ENCODE assay signal across 20 mouse cellular contexts in the genomic region with DNA sequence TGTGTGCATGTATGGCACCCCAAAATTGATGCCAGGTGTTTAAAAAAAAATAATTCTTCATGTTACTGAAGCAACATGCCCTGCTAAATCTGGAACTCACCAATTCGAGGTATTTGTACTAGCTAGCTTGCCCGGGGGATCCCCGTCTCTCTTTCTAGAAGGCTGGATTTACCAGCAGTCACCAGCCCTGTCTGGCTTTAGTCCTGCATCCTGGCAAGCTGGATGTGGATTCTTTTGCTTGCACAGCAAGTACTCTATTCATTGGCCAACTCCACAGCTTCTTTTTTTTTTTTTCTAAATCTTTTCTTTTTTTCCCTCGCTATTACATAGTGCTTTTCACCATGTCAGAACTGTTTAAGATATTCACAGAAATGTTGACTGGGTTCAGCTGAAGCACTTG. TPM values are rescaled to one million over a fixed set of nuclear protein-coding genes. Genes with fewer than 3 reads are reported as not detected.
DNase-seq lines count a peak whose midpoint lies in the region; ATAC-seq lines count a peak whose summit lies in the region.
"Had no signal": no experiment of that assay in that cellular context is flagged by ENCODE, and none has a peak within 500 bp of the region (broad histone marks: within the 10 kb centered on the region; RNA-seq: fewer than 3 reads in every experiment).

No protein-coding gene starts in this region.

- H3K4me3 ChIP-seq in forebrain, embryonic 13.5 days = no peak overlapping the region
- no peak overlapping the region for H3K4me3 ChIP-seq in forebrain, embryonic 15.5 days
- H3K4me3 ChIP-seq in midbrain, embryonic 14.5 days (replicated peaks; ENCODE audit: low read depth, low read length) = no peak overlapping the region
- H3K4me3 ChIP-seq in midbrain, embryonic 11.5 days (ENCODE audit: low read depth, low read length) = no peak overlapping the region
- H3K4me3 ChIP-seq: heart, embryonic 13.5 days; limb, embryonic 10.5 days; liver, embryonic 13.5 days; lung, embryonic 15.5 days; midbrain, embryonic 13.5 days had no signal

- no peaks in the 10 kb centered on the region for H3K36me3 ChIP-seq in forebrain, embryonic 13.5 days (ENCODE audit: poor library complexity, severe bottlenecking)
- H3K36me3 ChIP-seq in forebrain, embryonic 15.5 days = no peaks in the 10 kb centered on the region
- H3K36me3 ChIP-seq in midbrain, embryonic 14.5 days (ENCODE audit: control insufficient read depth, insufficient read depth, low read length) = no peaks in the 10 kb centered on the region
- no peaks in the 10 kb centered on the region for H3K36me3 ChIP-seq in midbrain, embryonic 11.5 days (ENCODE audit: control insufficient read depth, insufficient read depth, low read length)
- H3K36me3 ChIP-seq: heart, embryonic 13.5 days; limb, embryonic 10.5 days; liver, embryonic 13.5 days; lung, embryonic 15.5 days; midbrain, embryonic 13.5 days had no signal

- H3K4me1 ChIP-seq in forebrain, embryonic 13.5 days = no peaks in the 10 kb centered on the region
- H3K4me1 ChIP-seq in forebrain, embryonic 15.5 days = peaks cover 5% of the 10 kb centered on the region; the same call in 1 of the 2 replicates
- no peaks in the 10 kb centered on the region for H3K4me1 ChIP-seq in midbrain, embryonic 14.5 days (ENCODE audit: control insufficient read depth, insufficient read depth, low read length)
- no peaks in the 10 kb centered on the region for H3K4me1 ChIP-seq in midbrain, embryonic 11.5 days (ENCODE audit: control insufficient read depth, insufficient read depth, low read length)
- H3K4me1 ChIP-seq: heart, embryonic 13.5 days; limb, embryonic 10.5 days; liver, embryonic 13.5 days; lung, embryonic 15.5 days; midbrain, embryonic 13.5 days had no signal

- ATAC-seq in forebrain, embryonic 13.5 days = peak; percentile 36; the same call in 1 of the 2 replicates
- ATAC-seq in forebrain, embryonic 15.5 days (replicated peaks) = no peak
- ATAC-seq in midbrain, embryonic 14.5 days (ENCODE audit: low FRiP score, low TSS enrichment) = no peak
- ATAC-seq in midbrain, embryonic 11.5 days (ENCODE audit: low FRiP score) = no peak
- no peak for ATAC-seq in granulocyte monocyte progenitor cell, adult 5-6 weeks (replicated peaks; ENCODE audit: poor library complexity, severe bottlenecking)
- ATAC-seq: activated CD4-positive, CD25-positive, alpha-beta regulatory T cell, adult 4 months; midbrain, embryonic 13.5 days; Patski had no signal

- H3K27ac ChIP-seq in forebrain, embryonic 13.5 days = no peak overlapping the region
- H3K27ac ChIP-seq in forebrain, embryonic 15.5 days (replicated peaks) = no peak overlapping the region
- H3K27ac ChIP-seq in midbrain, embryonic 14.5 days (replicated peaks; ENCODE audit: low read depth, low read length) = no peak overlapping the region
- H3K27ac ChIP-seq in midbrain, embryonic 11.5 days (ENCODE audit: low read depth, low read length) = no peak overlapping the region
- H3K27ac ChIP-seq: heart, embryonic 13.5 days; limb, embryonic 10.5 days; liver, embryonic 13.5 days; lung, embryonic 15.5 days; macrophage; midbrain, embryonic 13.5 days had no signal

- intact Hi-C loops in heart, postnatal 14 days (cut with DNase I) = no loop called here

- H3K4me2 ChIP-seq in forebrain, embryonic 13.5 days = no peak overlapping the region
- H3K4me2 ChIP-seq in forebrain, embryonic 15.5 days (replicated peaks) = no peak overlapping the region
- H3K4me2 ChIP-seq in midbrain, embryonic 14.5 days (ENCODE audit: low read length) = no peak overlapping the region
- H3K4me2 ChIP-seq in midbrain, embryonic 11.5 days = no peak overlapping the region
- H3K4me2 ChIP-seq: heart, embryonic 13.5 days; liver, embryonic 13.5 days; lung, embryonic 15.5 days; midbrain, embryonic 13.5 days had no signal

- no peaks in the 10 kb centered on the region for H3K9me3 ChIP-seq in forebrain, embryonic 13.5 days (replicated peaks)
- H3K9me3 ChIP-seq in forebrain, embryonic 15.5 days = no peaks in the 10 kb centered on the region
- no peaks in the 10 kb centered on the region for H3K9me3 ChIP-seq in midbrain, embryonic 14.5 days (ENCODE audit: control insufficient read depth, low read length)
- H3K9me3 ChIP-seq in midbrain, embryonic 11.5 days (ENCODE audit: control insufficient read depth, low read length) = no peaks in the 10 kb centered on the region
- H3K9me3 ChIP-seq: heart, embryonic 13.5 days; limb, embryonic 10.5 days; liver, embryonic 13.5 days; lung, embryonic 15.5 days; midbrain, embryonic 13.5 days had no signal

- no peaks in the 10 kb centered on the region for H3K27me3 ChIP-seq in forebrain, embryonic 13.5 days
- no peaks in the 10 kb centered on the region for H3K27me3 ChIP-seq in forebrain, embryonic 15.5 days
- no peaks in the 10 kb centered on the region for H3K27me3 ChIP-seq in midbrain, embryonic 14.5 days (ENCODE audit: control insufficient read depth, insufficient read depth, low read length)
- no peaks in the 10 kb centered on the region for H3K27me3 ChIP-seq in midbrain, embryonic 11.5 days (ENCODE audit: control insufficient read depth, insufficient read depth, low read length)
- H3K27me3 ChIP-seq: heart, embryonic 13.5 days; liver, embryonic 13.5 days; lung, embryonic 15.5 days; midbrain, embryonic 13.5 days; Patski had no signal

- DNase-seq in heart, adult 18-20 months = peak; percentile 6 to 24
- DNase-seq in heart, postnatal 14 days = no peak
- DNase-seq in midbrain, embryonic 14.5 days = peak; percentile 18
- DNase-seq in midbrain, embryonic 11.5 days (ENCODE audit: low spot score, missing footprints) = no peak
- DNase-seq: gastrocnemius, postnatal 25 days; kidney, adult 8-10 months; kidney, postnatal 25 days; liver, embryonic 13.5 days had no signal

- 48% methylated on average over 4 of the region's 4 CpGs for WGBS in forebrain, embryonic 13.5 days
- WGBS in forebrain, embryonic 15.5 days = 27% methylated on average over 4 of the region's 4 CpGs
- WGBS in midbrain, embryonic 14.5 days = 50% methylated on average over 4 of the region's 4 CpGs
- WGBS in midbrain, embryonic 11.5 days = 81% methylated on average over 4 of the region's 4 CpGs

- H3K9ac ChIP-seq in forebrain, embryonic 13.5 days = no peak overlapping the region
- no peak overlapping the region for H3K9ac ChIP-seq in forebrain, embryonic 15.5 days (replicated peaks)
- no peak overlapping the region for H3K9ac ChIP-seq in midbrain, embryonic 14.5 days (replicated peaks; ENCODE audit: low read length)
- no peak overlapping the region for H3K9ac ChIP-seq in midbrain, embryonic 11.5 days (ENCODE audit: low read length)
- H3K9ac ChIP-seq: heart, embryonic 13.5 days; liver, embryonic 13.5 days; lung, embryonic 15.5 days; midbrain, embryonic 13.5 days had no signal

RNA-seq across cellular contexts. Expression of gene Dpyd, which starts 46.8 kb away (rescaled TPM):
- polyA plus RNA-seq in forebrain, embryonic 13.5 days (2015; fragmentation: Nextera tagmentation; extraction: Ambion mirVana) = 5.7 and 6.6 TPM in 2 replicates
- polyA plus RNA-seq in forebrain, embryonic 15.5 days (2015; fragmentation: Nextera tagmentation; extraction: Ambion mirVana) = 4.7 and 6.6 TPM in 2 replicates
- total RNA-seq in heart, adult 18-20 months (2021) = 1 to 10 TPM; 7.6 to 8.4 TPM
- 1 to 10 TPM; 3.4 to 3.9 TPM for total RNA-seq in heart, postnatal 14 days (2021)
- polyA plus RNA-seq in midbrain, embryonic 14.5 days (2014; fragmentation: Nextera tagmentation; extraction: Ambion mirVana) = 2.8 and 3.4 TPM in 2 replicates
- polyA plus RNA-seq in midbrain, embryonic 11.5 days (2014; fragmentation: Nextera tagmentation; extraction: Ambion mirVana) = 2.6 and 2.9 TPM in 2 replicates
- not detected in 2 replicates for total RNA-seq in granulocyte monocyte progenitor cell, adult 5-6 weeks (2014; fragmentation: Nextera tagmentation)
- not detected in 2 replicates for total RNA-seq in granulocyte monocyte progenitor cell, adult 5-6 weeks (2017)
- total RNA-seq: hematopoietic stem cell, adult 5-6 weeks; neutrophil, adult 5-6 weeks had no signal
- polyA plus RNA-seq: activated CD4-positive, CD25-positive, alpha-beta regulatory T cell, adult 4 months; macrophage had no signal

Comparison
In these comparisons a context has a peak if more than half of its experiments do, and no peak if none do; other contexts are left out.
1. DNase-seq: peak in heart, adult 18-20 months (2 of 2) and midbrain, embryonic 14.5 days (single experiment); none in heart, postnatal 14 days (0 of 2) and midbrain, embryonic 11.5 days (single experiment).